Mouse (Mus musculus) left cerebral cortex, adult 11 months (tissue): ENCODE measurements at regions not wholly inside any gene's neighbourhood (a gene's known extent, or its start where the extent isn't known, plus 50 kb on each side); places are given as distances from the start of the nearest gene placed in this dataset.

Experiments
- DNase-seq: peaks from one replicate; pipeline ENCODE4 v3.0.0; 2022; ENCODE audit warnings: low spot score

DNA sequence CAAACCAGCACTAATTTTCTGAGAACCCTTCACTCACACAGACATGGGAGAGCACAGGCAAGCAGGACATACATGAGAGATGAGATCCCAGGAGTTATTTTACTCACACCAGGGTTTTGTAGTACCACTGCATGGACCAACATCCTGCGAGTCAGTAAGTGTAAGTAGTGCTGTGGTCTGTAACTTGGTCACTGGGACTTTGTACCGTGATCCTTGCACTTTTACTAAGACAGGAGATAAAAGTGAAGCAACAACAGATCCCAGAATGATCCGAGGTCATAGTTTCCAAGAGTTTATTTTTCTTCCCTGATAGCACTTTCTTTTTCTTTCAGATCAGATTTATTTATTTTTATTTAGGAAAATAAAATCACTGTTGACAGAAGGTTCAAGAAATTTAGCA is 54.1 kb upstream of the Mtap start:
- no peak for DNase-seq

GRCm38 (mm10) chr4:89078485-89078884 is 58.4 kb upstream of the Mtap start:
- DNase-seq = no peak

DNA sequence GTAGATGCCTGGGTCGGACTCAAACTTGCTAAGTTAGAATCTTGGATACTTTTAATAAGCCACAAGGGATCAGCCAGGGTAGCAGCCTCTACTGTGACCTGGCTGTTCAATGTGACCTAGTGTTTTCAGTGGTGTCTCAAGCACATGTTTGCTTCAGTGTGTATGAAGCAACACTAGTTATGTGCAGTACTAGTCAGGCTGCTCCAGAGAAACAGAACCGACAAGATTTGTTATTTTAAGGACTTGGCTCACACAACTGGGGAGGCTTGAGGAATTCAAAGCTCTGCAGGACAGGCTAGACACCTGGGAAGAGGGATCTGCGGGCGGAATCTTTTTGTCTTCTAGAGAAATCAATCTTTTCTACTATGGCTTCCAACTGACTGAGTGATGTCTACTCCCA is 62.2 kb upstream of the Mtap start:
- DNase-seq = no peak

GRCm38 (mm10) chr4:89070430-89070829 is 66.5 kb upstream of the Mtap start:
- DNase-seq = no peak

DNA sequence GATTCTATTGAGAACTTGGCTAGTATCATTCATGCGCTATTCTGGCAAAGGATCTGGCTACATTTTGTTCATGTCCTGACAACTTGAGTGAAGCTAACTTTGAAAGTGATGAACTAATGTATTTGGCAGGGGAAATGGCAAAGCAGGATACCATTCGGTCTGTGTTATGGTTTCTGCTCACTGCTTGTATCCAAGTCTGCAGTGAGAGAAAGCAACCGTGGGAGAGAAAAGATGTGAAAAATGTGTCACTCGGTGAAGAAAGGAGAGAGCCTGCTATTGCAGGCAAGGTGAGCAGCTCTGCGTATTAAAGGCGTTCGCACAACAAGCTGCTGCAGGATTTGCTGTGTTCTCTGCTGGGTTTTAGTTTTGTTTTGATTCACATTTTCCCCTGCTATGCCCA is 72.5 kb upstream of the Mtap start:
- no peak for DNase-seq

GRCm38 (mm10) chr4:89062384-89062783 is 74.5 kb upstream of the Mtap start:
- no peak for DNase-seq

- DNase-seq = no peak
Measured at GRCm38 (mm10) chr4:89061619-89062018, 75.3 kb upstream of the Mtap start.

GRCm38 (mm10) chr4:89057573-89057972 is 79.3 kb upstream of the Mtap start:
- no peak for DNase-seq

GRCm38 (mm10) chr4:89057135-89057534 is 79.8 kb upstream of the Mtap start:
- no peak for DNase-seq

DNA sequence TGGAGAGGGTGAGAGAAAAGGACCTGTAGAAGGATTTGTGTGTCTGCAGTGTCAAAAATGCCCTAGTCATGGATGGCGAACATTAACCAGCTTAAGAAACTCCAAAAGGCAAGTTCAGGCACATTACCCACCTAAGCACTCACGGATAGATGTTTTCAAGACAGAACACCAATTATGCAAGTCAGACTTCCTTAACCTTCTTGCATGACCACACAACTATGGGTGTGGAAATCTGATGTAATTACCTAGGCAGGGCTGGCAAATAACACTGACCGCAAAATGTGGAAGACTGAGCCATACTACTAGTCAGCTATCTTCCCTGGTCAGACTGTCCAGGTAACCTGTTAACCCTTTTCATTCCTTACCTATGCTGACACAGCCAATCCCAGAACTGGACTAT is 81.0 kb upstream of the Mtap start:
- no peak for DNase-seq

- DNase-seq = no peak
Measured at GRCm38 (mm10) chr4:89053606-89054005, 83.3 kb upstream of the Mtap start.

- no peak for DNase-seq
Measured at GRCm38 (mm10) chr4:89051897-89052296, 85.0 kb upstream of the Mtap start.

GRCm38 (mm10) chr4:89050551-89051199 is 86.2 kb upstream of the Mtap start:
- no peak for DNase-seq

DNA sequence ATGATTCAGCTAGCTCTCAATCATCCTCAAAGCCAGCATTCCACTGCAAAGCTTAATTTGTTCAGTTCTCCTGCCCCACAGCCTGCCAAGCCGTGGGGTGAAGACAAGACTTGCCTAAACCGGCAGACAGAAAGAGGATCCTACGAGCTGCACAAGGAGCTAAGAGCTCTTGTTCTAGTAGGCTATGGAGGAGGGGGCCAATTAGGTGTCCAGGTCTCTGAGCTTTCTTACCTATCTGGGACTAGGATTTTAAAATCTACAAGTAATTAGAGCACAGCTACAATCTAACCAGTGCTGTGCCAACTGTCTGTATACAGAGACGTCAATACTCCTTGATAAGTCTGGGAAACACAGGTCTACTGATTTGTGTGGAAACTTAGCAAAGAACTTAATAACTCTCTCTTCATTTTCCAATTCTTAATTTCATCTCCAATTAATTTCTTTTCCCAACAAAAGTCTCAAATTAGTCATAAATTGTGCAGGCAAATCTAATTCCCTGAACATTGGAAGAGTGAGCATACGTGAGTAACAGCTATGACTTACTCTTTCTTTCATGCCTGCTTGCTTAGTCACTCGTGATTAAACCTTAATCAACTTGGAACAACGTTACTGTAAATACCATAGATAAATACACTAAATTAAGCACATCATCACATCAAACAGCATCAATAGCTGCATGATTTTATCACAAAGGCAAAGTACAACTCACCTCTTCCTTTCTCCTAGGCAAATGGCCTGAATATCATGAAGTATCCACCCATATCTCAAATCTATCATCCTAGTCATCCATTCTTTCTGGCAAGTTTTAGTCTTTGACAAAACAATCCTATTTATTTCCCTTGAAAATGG is 87.1 kb upstream of the Mtap start:
- no peak for DNase-seq

DNA sequence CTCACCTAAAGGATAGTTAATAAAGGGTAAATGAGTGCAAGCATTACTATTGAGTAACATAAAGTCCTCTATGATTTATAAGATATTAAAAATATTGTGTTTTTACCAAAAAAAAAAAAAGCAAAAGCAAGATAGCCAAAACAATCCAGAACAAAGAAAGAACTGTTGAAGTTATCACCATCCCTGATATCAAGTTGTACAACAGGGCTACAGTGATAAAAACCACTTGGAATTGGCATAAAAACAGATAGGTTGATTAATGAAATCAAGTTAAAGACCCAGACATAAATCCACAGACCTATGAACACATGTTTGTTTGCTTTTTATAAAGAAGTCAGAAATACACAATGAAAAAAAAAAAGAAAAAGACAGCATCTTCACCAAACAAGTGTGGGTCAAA is 92.4 kb upstream of the Mtap start:
- no peak for DNase-seq

- DNase-seq = no peak
Measured at GRCm38 (mm10) chr4:89043982-89044381, 92.9 kb upstream of the Mtap start.

GRCm38 (mm10) chr4:89040856-89041255 is 96.1 kb upstream of the Mtap start:
- no peak for DNase-seq

DNA sequence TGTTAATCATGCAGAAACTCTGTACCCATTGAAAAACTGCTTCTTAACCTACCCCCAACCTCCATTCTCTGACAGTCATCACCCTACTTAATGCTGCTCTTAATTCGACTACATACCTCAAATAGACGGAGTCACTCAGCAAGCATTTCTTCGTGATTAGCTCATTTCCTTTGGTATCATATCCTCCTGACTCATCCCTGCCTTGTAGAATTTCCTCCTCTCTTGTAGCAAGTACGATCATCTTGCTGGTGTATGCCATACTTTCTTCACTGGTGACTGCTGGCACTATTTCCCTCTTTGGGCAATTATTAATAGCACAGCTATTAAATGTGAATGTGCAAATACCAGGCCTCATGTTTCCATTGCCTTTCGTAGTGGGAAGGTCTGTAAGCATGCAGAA is 98.0 kb upstream of the Mtap start:
- no peak for DNase-seq

DNA sequence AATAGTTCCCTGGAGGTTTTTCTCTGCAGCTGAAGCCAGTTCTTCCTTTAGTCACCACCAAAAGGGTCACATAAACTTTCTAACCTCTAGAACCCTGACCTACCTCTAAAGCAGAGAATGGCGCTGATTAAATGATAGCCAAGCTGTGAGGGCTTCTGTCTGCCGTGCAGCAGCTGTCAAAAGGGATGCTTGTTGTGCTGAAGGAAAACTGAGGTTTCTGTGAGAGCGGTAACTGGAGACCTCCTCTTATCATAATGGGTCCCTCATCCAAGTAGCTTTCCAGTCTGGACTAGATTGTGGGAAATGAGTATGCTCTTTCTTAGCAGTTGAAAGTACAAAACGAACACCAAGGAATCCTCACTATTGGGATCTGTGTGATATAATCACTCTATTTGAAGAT is 98.8 kb upstream of the Mtap start:
- no peak for DNase-seq

DNA sequence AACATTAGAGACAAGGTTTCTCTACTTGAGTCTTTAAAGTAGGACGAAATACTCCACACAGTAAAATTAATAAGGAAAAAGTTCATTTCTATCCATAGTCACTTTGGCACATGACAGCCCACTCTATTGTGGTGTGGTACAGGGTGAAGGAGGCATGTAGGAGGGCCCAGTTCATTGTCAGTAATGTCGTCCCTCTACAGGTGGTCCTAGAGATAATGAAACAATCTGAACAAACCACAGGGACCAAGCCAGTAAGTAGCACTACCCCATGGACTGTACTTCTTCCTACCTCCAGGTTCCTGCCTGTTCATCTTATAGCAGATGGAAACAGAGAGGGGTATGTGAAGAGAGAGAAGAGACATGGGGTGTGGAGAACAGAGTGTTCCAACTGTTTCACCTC is 102.1 kb upstream of the Mtap start:
- DNase-seq = no peak

- no peak for DNase-seq
Measured at GRCm38 (mm10) chr4:89034299-89034698, 102.6 kb upstream of the Mtap start.

DNA sequence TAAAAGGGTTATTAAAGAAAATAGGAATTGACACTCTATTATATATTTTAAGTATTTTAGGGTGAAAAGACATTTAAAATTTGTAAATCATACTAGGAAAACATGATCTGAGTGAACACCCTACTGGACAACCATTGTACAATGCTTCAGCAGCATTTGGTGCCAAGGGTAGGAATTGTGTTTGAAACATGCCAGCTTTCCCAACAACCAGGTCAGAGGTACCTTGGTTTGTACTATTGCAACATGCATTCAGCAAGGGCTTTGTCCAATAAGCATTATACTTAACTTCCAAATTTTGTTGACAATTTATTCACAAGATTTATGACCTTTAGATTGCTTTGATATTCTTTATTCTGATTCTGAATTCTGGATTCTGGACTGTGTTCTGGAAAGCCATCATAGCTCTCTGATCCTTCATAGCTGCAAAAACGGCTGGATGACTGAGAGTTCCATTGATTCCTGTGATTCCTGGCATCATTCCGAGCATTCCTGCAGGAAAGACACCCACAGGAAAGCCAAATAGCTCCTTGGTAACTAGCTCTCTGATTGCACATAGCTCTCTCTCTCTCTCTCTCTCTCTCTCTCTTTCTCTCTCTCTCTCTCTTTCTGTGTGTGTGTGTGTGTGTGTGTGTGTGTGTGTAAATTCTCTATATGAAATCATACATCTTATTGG is 124.1 kb upstream of the Mtap start:
- no peak for DNase-seq

DNA sequence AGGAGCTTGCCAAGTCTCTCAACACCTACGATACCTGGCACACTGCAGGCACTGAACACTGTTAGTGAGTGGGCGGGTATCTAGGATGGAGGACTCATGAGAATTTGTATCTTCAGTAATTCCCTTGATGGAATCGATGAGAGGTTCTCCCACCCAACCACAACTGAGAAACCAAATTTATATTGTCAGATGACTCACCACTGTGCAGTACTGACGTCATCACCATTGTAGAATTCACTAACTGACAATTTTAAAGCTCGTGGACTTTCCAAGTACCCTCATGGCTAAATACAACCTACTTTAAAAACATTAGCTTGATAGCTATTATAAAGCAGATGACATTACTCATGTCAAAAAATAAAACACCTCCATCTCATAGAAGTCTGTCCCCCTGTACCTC is 128.4 kb upstream of the Mtap start:
- DNase-seq = no peak
